Mouse (Mus musculus) gastrocnemius, postnatal 10 days (tissue): ENCODE results near the gene Tet2. TPM values are rescaled to one million over a fixed set of nuclear protein-coding genes. Genes with fewer than 3 reads are reported as not detected.
"Not testable (repeated sequence)": the region's sequence is repeated elsewhere in the genome, so short reads cannot be mapped to it uniquely, and the experiment has no call there.

Source experiments
- DNase-seq: peaks from one replicate; pipeline ENCODE4 v3.0.0; 2021; ENCODE audit warnings: mixed read lengths
- total RNA-seq, 2 experiments: library from RNA; stranded (reverse); gene quantifications; 2 replicates each; pipeline ENCODE4 v1.2.3; 2021

The Tet2 gene
- total RNA-seq, 2 experiments from 2014 or later = 44.6 to 67.4 TPM

GRCm38 (mm10) chr3:133548613-133549012 is 3.7 kb upstream of the Tet2 start:
- DNase-seq = no peak

- no peak for DNase-seq
Observed at GRCm38 (mm10) chr3:133546790-133547189, 1.9 kb upstream of the Tet2 start.

- DNase-seq = no peak
Observed at GRCm38 (mm10) chr3:133545304-133545666, 346 bp upstream of the Tet2 start.

GRCm38 (mm10) chr3:133544131-133544550 is 798 bp downstream of the Tet2 start:
- peak; percentile 80 for DNase-seq

- DNase-seq = peak; percentile 47
Observed at GRCm38 (mm10) chr3:133543101-133544020, 1.6 kb downstream of the Tet2 start.

DNA sequence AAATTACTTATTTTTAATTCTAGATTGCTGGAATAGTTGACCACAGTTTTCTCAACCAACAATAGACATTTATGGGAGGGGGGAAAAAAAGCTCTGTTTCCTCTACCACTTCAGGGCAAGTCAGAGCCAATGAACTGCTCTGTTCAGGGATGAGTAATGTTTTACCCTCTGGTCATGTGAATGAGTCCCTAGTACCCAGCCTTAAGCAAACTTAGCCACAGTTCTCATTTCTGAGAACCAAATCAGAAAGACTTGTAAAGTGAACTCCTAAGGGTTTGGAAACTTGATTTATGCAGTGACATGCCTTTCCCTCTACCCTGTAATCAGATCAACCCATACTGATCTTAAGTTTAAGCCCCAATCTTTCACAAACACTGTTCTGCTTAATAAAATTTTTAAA is 2.9 kb downstream of the Tet2 start:
- DNase-seq = no peak

- no peak for DNase-seq
Observed at GRCm38 (mm10) chr3:133541000-133541399, 3.9 kb downstream of the Tet2 start.

DNA sequence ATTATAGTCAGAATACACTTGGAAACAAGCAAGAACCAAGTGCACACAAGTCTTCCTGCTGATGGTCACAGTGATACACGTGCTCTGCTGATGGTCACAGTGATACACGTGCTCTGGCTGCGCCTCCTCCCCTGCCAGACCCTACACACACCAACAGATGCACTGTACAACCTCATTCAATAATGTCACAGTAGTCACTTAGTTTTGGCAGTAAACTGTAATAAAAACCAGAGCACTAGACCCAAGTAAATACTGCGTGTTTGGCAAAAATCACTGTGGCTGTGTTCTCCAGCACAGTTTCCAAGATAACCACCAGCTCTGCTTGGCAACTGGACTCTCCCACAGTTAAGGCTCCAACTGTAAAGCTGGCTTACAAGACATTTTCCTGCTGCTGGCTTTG is 4.9 kb downstream of the Tet2 start:
- no peak for DNase-seq

- DNase-seq = not testable (repeated sequence)
Observed at GRCm38 (mm10) chr3:133538499-133538898, 6.4 kb downstream of the Tet2 start.

GRCm38 (mm10) chr3:133535644-133536043 is 9.3 kb downstream of the Tet2 start:
- no peak for DNase-seq

- no peak for DNase-seq
Observed at GRCm38 (mm10) chr3:133534066-133534465, 10.9 kb downstream of the Tet2 start.

- no peak for DNase-seq
Observed at GRCm38 (mm10) chr3:133533272-133533995, 11.5 kb downstream of the Tet2 start.

GRCm38 (mm10) chr3:133532806-133533205 is 12.1 kb downstream of the Tet2 start:
- DNase-seq = no peak

- DNase-seq = no peak
Observed at GRCm38 (mm10) chr3:133532252-133532651, 12.7 kb downstream of the Tet2 start.

GRCm38 (mm10) chr3:133531101-133531500 is 13.8 kb downstream of the Tet2 start:
- no peak for DNase-seq

DNA sequence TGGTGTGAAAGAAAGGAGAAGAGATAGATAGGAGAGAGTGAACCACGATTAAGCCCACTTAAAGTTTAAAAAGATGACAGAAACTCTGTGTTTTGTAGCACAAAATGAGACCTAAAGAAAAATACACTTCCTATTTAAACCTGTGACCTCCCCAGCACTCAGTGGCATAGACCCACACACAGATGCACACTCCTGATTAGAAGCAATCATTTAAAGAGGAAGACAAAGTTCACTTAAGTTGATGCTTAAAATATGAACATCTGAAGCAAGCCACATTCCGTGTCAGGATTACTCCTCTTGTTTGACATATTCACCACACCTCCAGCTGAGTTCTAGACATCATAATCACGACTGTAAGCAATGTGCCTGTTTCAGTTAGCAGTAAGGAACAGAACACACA is 14.3 kb downstream of the Tet2 start:
- no peak for DNase-seq

GRCm38 (mm10) chr3:133526119-133526723 is 18.7 kb downstream of the Tet2 start:
- DNase-seq = no peak

DNA sequence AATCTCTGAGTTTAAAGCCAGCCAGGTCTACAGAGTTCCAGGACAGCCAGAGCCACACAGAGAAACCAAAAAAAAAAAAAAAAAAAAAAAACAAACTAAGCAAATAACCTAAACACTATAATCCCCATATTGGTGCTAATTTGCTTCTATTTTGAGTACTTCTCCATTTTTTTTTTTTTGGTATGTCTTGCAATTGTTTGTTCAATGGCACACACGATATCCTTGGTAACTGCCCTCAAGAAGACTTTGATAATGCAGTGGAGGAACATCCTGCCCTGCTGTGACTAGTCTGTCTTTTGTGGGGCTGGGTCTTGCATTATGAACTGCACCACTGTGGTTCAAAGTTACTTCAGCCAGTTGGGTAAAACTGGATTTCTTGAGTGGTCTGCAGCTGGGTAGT is 19.4 kb downstream of the Tet2 start:
- DNase-seq = no peak

- no peak for DNase-seq
Observed at GRCm38 (mm10) chr3:133524341-133525050, 20.4 kb downstream of the Tet2 start.

GRCm38 (mm10) chr3:133523191-133523590 is 21.7 kb downstream of the Tet2 start:
- no peak for DNase-seq

GRCm38 (mm10) chr3:133522289-133522688 is 22.6 kb downstream of the Tet2 start:
- DNase-seq = no peak

DNA sequence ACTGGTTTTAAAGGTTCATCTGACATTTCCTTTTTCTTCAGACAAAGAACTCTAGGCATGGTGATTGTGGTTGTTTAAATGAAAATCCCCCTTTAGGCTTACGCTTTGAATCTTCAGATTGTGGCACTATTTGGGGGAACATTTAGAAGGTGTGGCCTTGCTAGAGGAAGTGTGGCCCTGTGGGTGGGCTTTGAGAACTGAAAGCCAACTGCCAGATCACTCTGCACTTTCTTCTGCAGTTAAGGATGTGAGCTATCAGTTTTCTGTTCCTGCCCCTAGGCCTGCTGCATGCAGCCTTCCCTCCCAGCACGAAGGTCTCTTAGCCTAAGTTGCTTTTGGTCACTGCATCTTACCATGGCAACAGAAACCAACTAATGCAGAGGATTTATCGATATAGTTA is 26.1 kb downstream of the Tet2 start:
- no peak for DNase-seq
